Mouse (Mus musculus): ENCODE data around the gene Rrp9. TPM values are rescaled to one million over a fixed set of nuclear protein-coding genes. Genes with fewer than 3 reads are reported as not detected.

Rrp9 gene
- polyA plus RNA-seq, 1 experiment, result 33.9 TPM

DNA sequence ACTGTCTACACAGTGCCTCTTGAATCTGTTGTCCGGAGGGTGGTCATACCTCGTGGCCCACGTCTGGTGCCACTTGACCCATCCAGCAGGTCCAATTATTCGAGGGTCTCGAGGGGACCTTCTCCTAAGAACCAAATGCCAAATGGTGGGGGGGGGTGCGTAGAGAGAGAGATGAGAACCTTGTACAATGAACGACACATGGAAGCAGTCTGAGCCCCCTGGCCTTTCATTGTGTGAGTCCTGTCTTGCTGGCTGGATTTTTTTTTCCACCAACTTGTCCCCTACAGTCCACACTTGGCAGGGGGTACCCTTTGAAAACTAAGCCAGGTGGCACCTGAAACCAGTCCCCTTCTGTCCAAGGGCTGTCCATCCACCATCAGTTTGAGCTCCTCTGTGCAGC, 8.0 kb upstream of the Rrp9 start:
- H3K36me3 ChIP-seq (ENCODE audit: control insufficient read depth, insufficient read depth, low read length), result peaks cover 2% of the 10 kb centered on the region; the same call in 1 of the 2 replicates
- TF ChIP-seq POLR2A (IDR thresholded peaks at IDR 0.05; ENCODE audit: low read depth, low read length), result no peak
- no peak for TF ChIP-seq CTCF (IDR thresholded peaks at IDR 0.05; ENCODE audit: extremely low read depth, insufficient read depth, insufficient read length, insufficient replicate concordance)
- peaks cover 12% of the 10 kb centered on the region for H3K4me1 ChIP-seq (ENCODE audit: control insufficient read depth, insufficient read depth, insufficient read length)
- 92% methylated on average over 7 of the region's 7 CpGs for WGBS
- H3K27ac ChIP-seq (ENCODE audit: insufficient read depth, low read length), result no peak overlapping the region
- no peak for DNase-seq (ENCODE audit: low read depth in 1 of 2, low spot score in 2 of 2)
- H3K27me3 ChIP-seq (ENCODE audit: control insufficient read depth, insufficient read depth, low read length), result peaks cover 6% of the 10 kb centered on the region; the same call in 1 of the 2 replicates
- no peak overlapping the region for H3K4me3 ChIP-seq (ENCODE audit: extremely low read depth, insufficient read depth, insufficient read length)

DNA sequence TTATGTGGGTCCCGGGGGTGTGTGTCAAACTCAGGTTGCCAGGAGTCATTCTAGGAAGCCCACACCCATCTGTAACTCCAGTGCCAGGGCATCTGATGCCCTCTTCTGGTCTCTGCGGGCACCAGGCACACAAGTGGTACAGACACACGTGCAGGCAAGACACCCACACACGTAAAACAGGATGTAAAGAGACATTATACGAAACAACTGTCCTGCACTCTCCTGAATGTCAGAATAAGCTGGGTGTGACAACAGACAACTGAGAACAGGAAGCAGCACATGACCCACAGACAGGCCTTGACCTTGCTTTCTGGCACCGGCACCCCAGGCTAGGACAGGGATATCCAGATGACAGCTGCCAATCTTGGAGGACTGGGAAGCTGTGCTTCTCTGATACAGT, 6.4 kb upstream of the Rrp9 start:
- H3K27ac ChIP-seq (ENCODE audit: insufficient read depth, low read length), result no peak overlapping the region
- H3K36me3 ChIP-seq (ENCODE audit: control insufficient read depth, insufficient read depth, low read length), result peaks cover 3% of the 10 kb centered on the region; the same call in 1 of the 2 replicates
- H3K4me3 ChIP-seq (ENCODE audit: extremely low read depth, insufficient read depth, insufficient read length), result no peak overlapping the region
- 25% methylated on average over 6 of the region's 6 CpGs for WGBS
- no peak for DNase-seq (ENCODE audit: low read depth in 1 of 2, low spot score in 2 of 2)
- peaks cover 6% of the 10 kb centered on the region; the same call in 1 of the 2 replicates for H3K27me3 ChIP-seq (ENCODE audit: control insufficient read depth, insufficient read depth, low read length)
- TF ChIP-seq POLR2A (IDR thresholded peaks at IDR 0.05; ENCODE audit: low read depth, low read length) (no peak), CTCF (IDR thresholded peaks at IDR 0.05; ENCODE audit: extremely low read depth, insufficient read depth, insufficient read length, insufficient replicate concordance) (no peak)
- peaks cover 12% of the 10 kb centered on the region for H3K4me1 ChIP-seq (ENCODE audit: control insufficient read depth, insufficient read depth, insufficient read length)

DNA sequence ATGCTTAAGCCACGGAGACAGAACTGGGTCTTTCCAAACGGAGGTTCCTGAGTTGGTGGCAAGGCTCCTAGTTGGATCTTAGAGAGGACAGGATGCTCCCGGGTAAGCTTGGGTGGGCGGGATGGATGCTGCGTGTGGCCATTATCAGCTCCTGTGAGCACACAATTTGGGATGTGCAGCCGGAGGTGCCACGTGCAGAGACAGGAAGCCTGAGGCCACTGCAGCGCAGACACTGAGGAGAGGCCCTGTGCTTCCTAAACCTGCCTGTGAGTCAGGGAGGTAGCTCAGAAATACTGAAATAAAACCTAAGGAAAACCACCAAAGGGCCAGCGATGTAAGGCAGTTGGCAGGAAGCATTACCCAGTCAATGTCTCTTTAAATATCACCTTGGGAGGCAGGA, 6.0 kb upstream of the Rrp9 start:
- 35% methylated on average over 9 of the region's 9 CpGs for WGBS
- peaks cover 3% of the 10 kb centered on the region; the same call in 1 of the 2 replicates for H3K36me3 ChIP-seq (ENCODE audit: control insufficient read depth, insufficient read depth, low read length)
- H3K4me1 ChIP-seq (ENCODE audit: control insufficient read depth, insufficient read depth, insufficient read length), result peaks cover 12% of the 10 kb centered on the region
- no peak for DNase-seq (ENCODE audit: low read depth in 1 of 2, low spot score in 2 of 2)
- no peak overlapping the region for H3K4me3 ChIP-seq (ENCODE audit: extremely low read depth, insufficient read depth, insufficient read length)
- peaks cover 3% of the 10 kb centered on the region; the same call in 1 of the 2 replicates for H3K27me3 ChIP-seq (ENCODE audit: control insufficient read depth, insufficient read depth, low read length)
- no peak overlapping the region for H3K27ac ChIP-seq (ENCODE audit: insufficient read depth, low read length)
- TF ChIP-seq POLR2A (IDR thresholded peaks at IDR 0.05; ENCODE audit: low read depth, low read length), result no peak
- TF ChIP-seq CTCF (IDR thresholded peaks at IDR 0.05; ENCODE audit: extremely low read depth, insufficient read depth, insufficient read length, insufficient replicate concordance), result no peak

DNA sequence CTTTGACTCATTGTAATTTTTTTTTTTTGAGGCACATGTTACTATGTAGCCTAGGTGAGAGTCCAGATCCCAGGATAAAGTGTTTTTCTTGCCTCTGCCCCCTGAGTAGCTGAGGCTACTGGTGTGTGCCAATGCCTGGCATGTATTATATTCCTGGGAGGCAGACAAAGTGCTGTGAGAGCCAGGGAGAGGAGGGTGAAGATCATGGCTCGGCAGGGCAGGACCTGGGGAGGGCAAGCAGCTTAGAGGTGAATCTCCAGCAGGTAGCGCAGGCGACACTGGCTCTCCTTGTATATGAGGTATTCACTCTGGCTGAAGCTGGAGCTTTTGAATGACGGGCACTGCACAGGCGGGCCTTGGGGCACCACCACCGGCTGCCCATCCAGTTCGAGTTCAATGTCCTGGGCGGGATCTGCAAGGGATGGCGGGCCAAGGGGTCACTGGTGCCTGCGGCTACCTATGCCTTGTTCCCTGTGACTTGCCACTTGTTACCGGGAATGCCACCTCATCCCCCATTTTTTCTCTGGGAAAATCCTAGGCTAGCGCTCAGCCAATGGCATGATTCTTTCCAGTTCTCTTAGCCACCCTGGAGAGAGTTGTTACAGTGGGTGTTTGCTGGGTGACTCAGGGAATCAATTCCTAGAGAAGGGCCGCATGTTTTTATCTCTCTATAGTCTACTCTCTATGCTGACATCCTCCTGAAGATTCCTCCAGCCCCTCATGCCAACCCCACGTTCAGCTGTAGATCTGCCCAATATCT, 4.6 kb upstream of the Rrp9 start:
- H3K4me1 ChIP-seq (ENCODE audit: control insufficient read depth, insufficient read depth, insufficient read length), result peaks cover 4% of the 10 kb centered on the region; the same call in 1 of the 2 replicates
- H3K27ac ChIP-seq (ENCODE audit: insufficient read depth, low read length), result no peak overlapping the region; the same call in 1 of the 2 replicates
- no peak for TF ChIP-seq POLR2A (IDR thresholded peaks at IDR 0.05; ENCODE audit: low read depth, low read length)
- TF ChIP-seq CTCF (IDR thresholded peaks at IDR 0.05; ENCODE audit: extremely low read depth, insufficient read depth, insufficient read length, insufficient replicate concordance), result no peak
- H3K36me3 ChIP-seq (ENCODE audit: control insufficient read depth, insufficient read depth, low read length), result peaks cover 3% of the 10 kb centered on the region; the same call in 1 of the 2 replicates
- no peak overlapping the region for H3K4me3 ChIP-seq (ENCODE audit: extremely low read depth, insufficient read depth, insufficient read length)
- 89% methylated on average over 14 of the region's 14 CpGs for WGBS
- no peak for DNase-seq (ENCODE audit: low read depth in 1 of 2, low spot score in 2 of 2)
- H3K27me3 ChIP-seq (ENCODE audit: control insufficient read depth, insufficient read depth, low read length), result no peaks in the 10 kb centered on the region

DNA sequence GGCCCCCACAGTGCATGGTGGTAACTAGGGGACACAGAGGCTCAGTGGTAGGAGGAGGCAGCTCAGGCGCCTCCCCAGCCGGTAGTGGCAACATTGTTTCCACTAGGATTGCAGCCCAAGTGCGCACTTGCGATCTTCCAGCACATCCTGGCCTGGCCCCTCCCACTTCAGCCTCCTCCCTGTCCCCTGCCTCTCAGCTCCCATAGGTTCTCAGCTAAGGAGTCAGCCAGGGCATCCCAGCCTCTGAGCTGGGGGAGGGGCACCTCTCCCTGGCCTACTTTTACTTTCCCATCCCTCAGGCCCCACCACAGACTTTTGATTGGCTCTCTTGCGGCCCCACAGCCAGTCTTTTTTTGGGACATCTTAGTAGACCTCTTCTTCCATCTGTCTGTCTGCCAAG, 3.9 kb upstream of the Rrp9 start:
- H3K27me3 ChIP-seq (ENCODE audit: control insufficient read depth, insufficient read depth, low read length), result no peaks in the 10 kb centered on the region
- no peak overlapping the region; the same call in 1 of the 2 replicates for H3K27ac ChIP-seq (ENCODE audit: insufficient read depth, low read length)
- 94% methylated on average over 5 of the region's 5 CpGs for WGBS
- H3K36me3 ChIP-seq (ENCODE audit: control insufficient read depth, insufficient read depth, low read length), result peaks cover 3% of the 10 kb centered on the region; the same call in 1 of the 2 replicates
- peaks cover 8% of the 10 kb centered on the region; the same call in 1 of the 2 replicates for H3K4me1 ChIP-seq (ENCODE audit: control insufficient read depth, insufficient read depth, insufficient read length)
- TF ChIP-seq POLR2A (IDR thresholded peaks at IDR 0.05; ENCODE audit: low read depth, low read length) (no peak), CTCF (IDR thresholded peaks at IDR 0.05; ENCODE audit: extremely low read depth, insufficient read depth, insufficient read length, insufficient replicate concordance) (no peak)
- DNase-seq (ENCODE audit: low read depth in 1 of 2, low spot score in 2 of 2), result no peak
- no peak overlapping the region for H3K4me3 ChIP-seq (ENCODE audit: extremely low read depth, insufficient read depth, insufficient read length)

DNA sequence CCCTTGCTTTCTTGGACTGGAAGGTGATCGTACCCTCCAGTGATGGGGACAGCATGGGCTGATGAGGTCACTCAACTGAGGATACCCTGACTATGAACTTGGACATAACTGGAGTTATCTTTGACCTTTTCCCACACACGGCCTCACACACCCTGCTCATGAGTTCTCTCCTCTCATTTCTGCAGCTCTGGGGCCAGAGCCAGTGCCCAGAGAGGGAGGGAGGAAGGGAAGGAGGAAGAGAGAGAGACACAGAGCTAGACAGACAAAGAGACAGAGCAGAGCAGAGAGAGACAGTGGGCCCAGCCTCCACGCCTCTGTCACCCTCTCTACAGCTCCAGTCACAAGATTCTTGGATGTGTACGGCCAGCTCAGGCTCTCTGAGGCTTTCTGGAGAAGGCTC, 3.4 kb upstream of the Rrp9 start:
- H3K4me3 ChIP-seq (ENCODE audit: extremely low read depth, insufficient read depth, insufficient read length), result no peak overlapping the region
- no peak for DNase-seq (ENCODE audit: low read depth in 1 of 2, low spot score in 2 of 2)
- H3K27ac ChIP-seq (ENCODE audit: insufficient read depth, low read length), result no peak overlapping the region
- H3K27me3 ChIP-seq (ENCODE audit: control insufficient read depth, insufficient read depth, low read length), result no peaks in the 10 kb centered on the region
- 86% methylated on average over 4 of the region's 4 CpGs for WGBS
- H3K36me3 ChIP-seq (ENCODE audit: control insufficient read depth, insufficient read depth, low read length), result peaks cover 3% of the 10 kb centered on the region; the same call in 1 of the 2 replicates
- TF ChIP-seq POLR2A (IDR thresholded peaks at IDR 0.05; ENCODE audit: low read depth, low read length) (no peak), CTCF (IDR thresholded peaks at IDR 0.05; ENCODE audit: extremely low read depth, insufficient read depth, insufficient read length, insufficient replicate concordance) (no peak)
- peaks cover 8% of the 10 kb centered on the region; the same call in 1 of the 2 replicates for H3K4me1 ChIP-seq (ENCODE audit: control insufficient read depth, insufficient read depth, insufficient read length)
